Mouse (Mus musculus) lung, embryonic 15.5 days (tissue): Measurements from ENCODE around the gene Akap14. TPM values are rescaled to one million over a fixed set of nuclear protein-coding genes. Genes with fewer than 3 reads are reported as not detected.

Source experiments
- polyA plus RNA-seq: library from polyadenylated mRNA; unstranded; fragments of >200 nt; fragmentation: Nextera tagmentation; extraction: Ambion mirVana; gene quantifications from 2 replicates; pipeline ENCODE4 v1.2.1, GENCODE M21; 2015

Gene Akap14
- polyA plus RNA-seq, 1 experiment from 2014 or later, result 0.64 TPM

Other genes with a start within 250 kb of the Akap14 start
- 17.7 and 20.1 TPM in 2 replicates for gene Sept6, start 177.0 kb downstream of the Akap14 start, polyA plus RNA-seq
- gene Sowahd, start 120.0 kb downstream of the Akap14 start, polyA plus RNA-seq, result not detected in 2 replicates
- 509 and 532 TPM in 2 replicates for gene Rpl39, start 83.4 kb downstream of the Akap14 start, polyA plus RNA-seq
- 18.7 and 20.7 TPM in 2 replicates for gene Upf3b, start 58.5 kb downstream of the Akap14 start, polyA plus RNA-seq
- 11.8 and 14.3 TPM in 2 replicates for gene Nkap, start 42.0 kb downstream of the Akap14 start, polyA plus RNA-seq
- gene Ndufa1, start 22.3 kb upstream of the Akap14 start, polyA plus RNA-seq, result 399 and 410 TPM in 2 replicates
- gene Rnf113a1, start 22.4 kb upstream of the Akap14 start, polyA plus RNA-seq, result 8.4 and 9.1 TPM in 2 replicates
- not detected in 2 replicates for gene Gm9, start 42.2 kb upstream of the Akap14 start, polyA plus RNA-seq
- not detected in 2 replicates for gene Rhox1, start 53.4 kb upstream of the Akap14 start, polyA plus RNA-seq
- gene Rhox2a, start 76.1 kb upstream of the Akap14 start, polyA plus RNA-seq, result not detected in 2 replicates
- gene Rhox3a, start 81.1 kb upstream of the Akap14 start, polyA plus RNA-seq, result not detected in 2 replicates
- not detected in 2 replicates for gene Rhox4a, start 96.5 kb upstream of the Akap14 start, polyA plus RNA-seq
- gene Rhox3a2, start 211.2 kb upstream of the Akap14 start, polyA plus RNA-seq, result not detected in 2 replicates
- gene Rhox4a2, start 222.0 kb upstream of the Akap14 start, polyA plus RNA-seq, result 0.49 TPM in 1 of 2 replicates, not detected in the other
- not detected in 2 replicates for gene Rhox2b, start 243.2 kb upstream of the Akap14 start, polyA plus RNA-seq